Mouse (Mus musculus) heart, adult 2 months (tissue): ENCODE measurements around the gene F12. TPM values are rescaled to one million over a fixed set of nuclear protein-coding genes. Genes with fewer than 3 reads are reported as not detected.

Experiments used
- DNase-seq, 2 experiments: peaks; one replicate each; pipeline ENCODE4 v3.0.0; 2021
- H3K27ac ChIP-seq: fragments of 200-600 bp; 2 replicates; pipeline ENCODE4 v1.8.1; 2022
- H3K27me3 ChIP-seq: fragments of 200-500 bp; 2 replicates; pipeline ENCODE4 v1.6.1; 2012; ENCODE audit warnings: mild to moderate bottlenecking, low read length, inconsistent platforms, mixed read lengths; ENCODE audit not compliant: control insufficient read depth, insufficient read depth
- H3K36me3 ChIP-seq: fragments of 200-500 bp; 2 replicates; pipeline ENCODE4 v1.6.1; 2012; ENCODE audit warnings: low read length, inconsistent platforms; ENCODE audit not compliant: control insufficient read depth, insufficient read depth
- H3K4me1 ChIP-seq: fragments of 200-500 bp; 2 replicates; pipeline ENCODE4 v1.6.1; 2011; ENCODE audit warnings: low read length; ENCODE audit not compliant: control insufficient read depth, insufficient read depth
- H3K4me3 ChIP-seq: fragments of 200-600 bp; 2 replicates; pipeline ENCODE4 v1.8.1; 2022
- H3K79me2 ChIP-seq: fragments of 200-500 bp; replicated peaks from 2 replicates; pipeline ENCODE4 v1.6.1; 2012; ENCODE audit warnings: mild to moderate bottlenecking, inconsistent platforms, low read length, moderate library complexity, mixed read lengths; ENCODE audit not compliant: control insufficient read depth, insufficient read depth
- H3K9ac ChIP-seq: fragments of 200-500 bp; 2 replicates; pipeline ENCODE4 v1.6.1; 2012; ENCODE audit warnings: low read depth, mild to moderate bottlenecking, control low read depth, inconsistent platforms, low read length, mixed read lengths
- CTCF ChIP-seq: fragments of 200-600 bp; IDR thresholded peaks from 2 replicates; pipeline ENCODE4 v1.8.1; 2022; ENCODE audit warnings: antibody characterized with exemption, mild to moderate bottlenecking, moderate library complexity
- EP300 ChIP-seq: fragments of 200-500 bp; IDR thresholded peaks from 2 replicates; pipeline ENCODE4 v1.6.1; 2011; ENCODE audit warnings: low read depth, low read length, control low read depth; ENCODE audit not compliant: insufficient read depth
- POLR2A ChIP-seq: fragments of 200-500 bp; IDR thresholded peaks from 2 replicates; pipeline ENCODE4 v1.6.1; 2011; ENCODE audit warnings: mild to moderate bottlenecking, low read depth, low read length, control low read depth; ENCODE audit not compliant: insufficient read depth
- WGBS: fragments of 180-500 bp; shearing (Covaris S2); methylation state at CpG from one replicate; pipeline ENCODE4 v1.1.7; 2018; 5-methylcytosine and 5-hydroxymethylcytosine counted together
- intact Hi-C: fragments of 180-260 bp; cut with DNase I; formaldehyde crosslinking; loops from one replicate; pipeline ENCODE4 v1.15.1; 2025
- polyA plus RNA-seq: library from polyadenylated mRNA; depleted of rRNA; stranded (reverse); fragments of >200 nt; gene quantifications from 2 replicates; pipeline ENCODE4 v1.2.3, GENCODE M21; 2012
- total RNA-seq, 2 experiments: library from RNA; stranded (reverse); gene quantifications; 2 replicates each; pipeline ENCODE4 v1.2.3; 2021

The F12 gene
- total and polyA plus RNA-seq, 3 experiments = not detected

DNA sequence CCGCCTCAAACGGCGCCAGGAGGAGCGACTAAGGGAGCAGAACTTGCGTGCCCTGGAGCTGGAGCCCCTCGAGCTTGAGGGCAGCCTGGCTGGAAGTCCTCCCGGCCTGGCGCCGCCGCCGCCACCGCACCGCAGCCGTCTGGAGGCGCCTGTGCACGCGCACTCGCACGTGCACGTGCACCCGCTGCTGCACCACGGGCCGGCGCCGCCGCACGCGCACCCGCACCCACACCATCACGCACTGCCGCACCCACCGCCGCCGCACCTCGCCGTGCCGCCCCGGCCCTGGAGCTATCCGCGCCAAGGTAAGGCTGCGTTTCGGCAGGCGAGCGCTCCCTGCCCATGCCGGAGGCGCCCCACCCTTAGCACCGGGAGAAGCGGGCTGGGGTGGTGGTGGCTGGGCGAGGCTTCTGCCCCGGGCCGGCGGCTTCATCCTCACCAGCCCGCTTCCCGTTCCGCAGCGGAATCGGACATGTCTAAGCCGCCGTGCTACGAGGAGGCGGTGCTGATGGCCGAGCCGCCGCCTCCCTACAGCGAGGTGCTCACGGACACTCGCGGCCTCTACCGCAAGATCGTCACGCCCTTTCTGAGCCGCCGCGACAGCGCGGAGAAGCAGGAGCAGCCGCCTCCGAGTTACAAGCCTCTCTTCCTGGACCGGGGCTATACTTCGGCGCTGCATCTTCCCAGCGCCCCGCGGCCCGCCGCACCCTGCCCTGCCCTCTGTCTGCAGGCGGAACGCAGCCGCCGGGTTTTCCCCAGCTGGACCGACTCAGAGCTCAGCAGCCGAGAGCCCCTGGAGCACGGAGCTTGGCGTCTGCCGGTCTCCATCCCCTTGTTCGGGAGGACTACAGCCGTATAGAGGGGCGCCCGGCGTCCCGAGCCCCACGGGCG, 45.8 kb upstream of the F12 start:
- H3K9ac ChIP-seq = peak overlapping the region; percentile 91
- no peaks in the 10 kb centered on the region for H3K79me2 ChIP-seq
- H3K27ac ChIP-seq = peak overlapping the region; percentile 62
- no peak for TF ChIP-seq POLR2A
- TF ChIP-seq CTCF = 0 out of 2 replicates have a peak, but pooled peaks have one; percentile 16
- no peak for TF ChIP-seq EP300
- peaks cover 2% of the 10 kb centered on the region; the same call in 1 of the 2 replicates for H3K4me1 ChIP-seq
- intact Hi-C loops = loop anchor here (2.0 kb wide), 2 partner anchors 26 to 40 kb away; partner anchors contain the start of gene Pdlim7
- under 1% methylated on average over 102 of the region's 103 CpGs for WGBS
- H3K36me3 ChIP-seq = no peaks in the 10 kb centered on the region
- no peaks in the 10 kb centered on the region for H3K27me3 ChIP-seq
- peak; percentile 73 to 77 for DNase-seq
- H3K4me3 ChIP-seq = peak overlapping the region; percentile 70

DNA sequence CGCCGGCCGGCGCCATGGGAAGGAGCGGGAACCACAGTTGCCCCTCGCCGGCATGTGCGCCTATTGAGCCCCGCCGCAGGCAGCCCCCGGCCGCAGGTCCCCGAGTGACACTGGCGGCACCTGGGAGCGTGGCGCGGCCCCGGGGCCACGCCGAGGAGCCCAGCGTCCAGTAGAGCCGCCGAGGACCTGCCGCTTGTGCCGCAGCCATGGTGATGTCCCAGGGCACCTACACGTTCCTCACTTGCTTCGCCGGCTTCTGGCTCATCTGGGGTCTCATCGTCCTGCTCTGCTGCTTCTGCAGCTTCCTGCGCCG, 45.2 kb upstream of the F12 start:
- no peak for TF ChIP-seq EP300
- no peak for TF ChIP-seq POLR2A
- no peak for TF ChIP-seq CTCF
- no peaks in the 10 kb centered on the region for H3K79me2 ChIP-seq
- peak overlapping the region; percentile 91 for H3K9ac ChIP-seq
- peak overlapping the region; percentile 62 for H3K27ac ChIP-seq
- no peaks in the 10 kb centered on the region for H3K27me3 ChIP-seq
- no peaks in the 10 kb centered on the region for H3K36me3 ChIP-seq
- DNase-seq = no peak
- under 1% methylated on average over 31 of the region's 31 CpGs for WGBS
- peaks cover 2% of the 10 kb centered on the region; the same call in 1 of the 2 replicates for H3K4me1 ChIP-seq
- intact Hi-C loops = loop anchor here (1.0 to 2.0 kb wide), 4 partner anchors 25 to 66 kb away; partner anchors contain the start of gene Pdlim7
- H3K4me3 ChIP-seq = peak overlapping the region; percentile 70

DNA sequence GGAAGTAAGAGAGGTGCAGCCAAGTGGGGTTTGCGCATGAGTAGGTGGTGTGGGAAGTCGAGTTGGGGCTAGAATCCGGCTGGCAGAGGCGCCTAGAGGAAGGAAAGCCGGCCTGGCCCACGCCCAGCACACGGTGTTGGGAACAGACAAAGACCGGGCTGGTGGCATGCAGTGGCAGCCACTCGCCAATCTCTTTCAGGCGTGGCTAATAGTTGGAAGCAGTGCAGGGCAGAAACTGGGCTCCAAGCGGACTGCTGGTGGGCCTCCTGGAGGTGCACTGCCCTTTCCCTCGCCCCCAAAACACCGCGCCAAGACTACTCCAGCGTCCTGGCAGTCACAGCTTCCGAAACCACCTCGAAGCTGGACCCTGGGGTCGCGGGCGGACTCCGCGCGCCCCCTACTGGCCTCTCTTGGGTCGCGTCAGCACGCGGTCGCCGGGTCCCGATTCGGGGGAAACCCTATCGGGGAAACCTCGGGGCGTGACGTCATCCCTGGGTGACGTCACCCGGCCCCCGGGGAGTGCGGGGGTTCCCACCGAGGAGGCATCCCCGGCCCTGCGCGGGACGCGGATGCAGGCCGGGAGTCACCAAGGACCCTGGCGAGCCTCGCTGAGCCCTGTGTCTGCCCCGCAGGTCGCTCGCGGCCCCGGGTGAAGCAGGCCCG, 44.7 kb upstream of the F12 start:
- no peak for TF ChIP-seq EP300
- no peak; the same call in none of the 2 replicates for TF ChIP-seq CTCF
- TF ChIP-seq POLR2A = no peak
- H3K27ac ChIP-seq = peak overlapping the region; percentile 62
- no peaks in the 10 kb centered on the region for H3K36me3 ChIP-seq
- H3K4me3 ChIP-seq = peak overlapping the region; percentile 70
- H3K79me2 ChIP-seq = no peaks in the 10 kb centered on the region
- 2% methylated on average over 54 of the region's 54 CpGs for WGBS
- peaks cover 2% of the 10 kb centered on the region; the same call in 1 of the 2 replicates for H3K4me1 ChIP-seq
- H3K27me3 ChIP-seq = no peaks in the 10 kb centered on the region
- peak; percentile 90 for DNase-seq
- peak overlapping the region; percentile 91 for H3K9ac ChIP-seq
- intact Hi-C loops = loop anchor here (1.0 kb wide), 2 partner anchors 53 to 66 kb away; no protein-coding TSS in a partner anchor

DNA sequence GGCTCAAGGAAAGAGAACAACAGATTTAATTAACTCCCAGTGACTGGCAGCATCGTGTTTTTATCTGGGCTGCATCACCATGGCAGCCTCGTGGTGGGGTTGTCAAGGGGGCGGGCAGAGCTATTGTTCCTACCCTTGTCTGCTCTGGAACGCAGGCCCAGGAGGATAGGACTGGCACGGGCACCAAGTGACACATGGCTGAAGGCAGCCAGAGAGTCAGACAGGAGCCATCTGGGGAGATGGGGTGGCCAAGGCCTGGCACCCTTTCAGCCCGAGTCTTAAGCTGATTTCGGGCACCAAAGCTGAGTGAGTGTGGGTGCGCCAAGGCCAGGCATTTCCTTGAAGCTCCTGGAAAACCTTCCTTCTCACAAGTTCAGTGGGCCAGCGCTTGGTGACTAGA, 43.8 kb upstream of the F12 start:
- Histone ChIP-seq H3K79me2 (no peaks in the 10 kb centered on the region), H3K36me3 (no peaks in the 10 kb centered on the region), H3K4me1 (peaks cover 2% of the 10 kb centered on the region; the same call in 1 of the 2 replicates), H3K27me3 (no peaks in the 10 kb centered on the region), H3K27ac (no peak overlapping the region), H3K9ac (no peak overlapping the region), H3K4me3 (no peak overlapping the region)
- TF ChIP-seq CTCF (no peak), POLR2A (no peak), EP300 (no peak)
- intact Hi-C loops = no loop called here
- 66% methylated on average over 9 of the region's 9 CpGs for WGBS
- no peak for DNase-seq

DNA sequence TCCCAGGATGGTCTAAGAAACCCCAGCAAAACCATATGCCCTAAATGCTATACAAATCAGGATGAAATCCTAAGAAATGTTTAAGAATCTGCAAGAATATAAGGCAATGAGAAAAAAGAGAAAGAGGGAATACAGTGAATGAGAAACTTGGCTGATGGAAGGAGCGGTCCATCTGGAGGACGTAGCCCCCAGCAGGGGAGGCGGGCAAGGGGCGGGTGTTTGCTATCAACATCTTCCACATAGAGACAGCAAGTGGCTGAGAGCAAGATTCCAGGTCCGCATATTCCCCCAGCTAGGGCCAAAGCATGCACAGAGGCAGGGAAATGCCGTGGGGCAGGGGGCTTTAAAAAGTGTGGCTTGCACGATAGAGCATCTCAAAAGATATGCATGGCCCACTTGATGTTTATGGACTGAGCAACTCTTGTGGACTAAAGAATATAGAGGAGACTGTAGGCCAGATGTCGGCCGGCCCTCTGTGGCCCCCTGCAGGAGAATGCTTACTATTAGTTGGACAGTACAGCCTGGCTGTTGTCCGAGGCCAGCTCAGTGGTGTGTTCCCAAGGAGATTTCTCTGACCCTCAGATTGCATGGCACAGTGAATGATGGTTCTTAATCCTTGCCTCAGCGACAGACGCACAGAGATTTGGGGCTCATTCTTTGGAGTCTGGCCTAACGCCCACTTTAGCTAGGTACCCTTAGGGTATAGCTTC, 42.4 kb upstream of the F12 start:
- H3K27me3 ChIP-seq = no peaks in the 10 kb centered on the region
- intact Hi-C loops = no loop called here
- DNase-seq = no peak
- no peaks in the 10 kb centered on the region for H3K79me2 ChIP-seq
- WGBS = 37% methylated on average over 13 of the region's 13 CpGs
- no peak overlapping the region for H3K9ac ChIP-seq
- no peak overlapping the region for H3K27ac ChIP-seq
- no peaks in the 10 kb centered on the region for H3K36me3 ChIP-seq
- peaks cover 2% of the 10 kb centered on the region; the same call in 1 of the 2 replicates for H3K4me1 ChIP-seq
- TF ChIP-seq EP300 (no peak), CTCF (peak; percentile 76), POLR2A (no peak)
- H3K4me3 ChIP-seq = no peak overlapping the region
